Mouse (Mus musculus): ENCODE results near the gene Ttc28.

DNA sequence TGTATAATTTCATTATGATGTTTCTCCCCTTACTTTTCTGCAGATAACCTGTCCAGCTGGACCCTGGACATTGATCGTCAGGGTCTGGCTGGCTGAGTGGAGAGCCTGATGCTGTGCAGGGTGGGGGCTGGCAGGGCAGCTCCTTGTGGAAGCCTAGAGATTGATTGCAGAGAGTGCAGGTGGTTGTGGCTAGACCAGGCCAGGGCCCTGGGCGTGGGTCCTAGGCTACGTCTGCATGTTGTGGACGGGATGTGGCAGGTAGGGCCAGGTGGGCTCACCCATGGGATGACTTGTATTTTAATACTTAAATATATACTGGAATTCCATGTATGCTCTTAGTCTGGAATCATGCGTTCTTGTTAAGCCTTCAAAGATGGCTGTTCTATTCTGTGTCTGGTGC is 201.0 kb downstream of the Ttc28 start:
- TF ChIP-seq CTCF (IDR thresholded peaks at IDR 0.05; ENCODE audit: insufficient read depth, low read length) (no peak), POLR2A (IDR thresholded peaks at IDR 0.05; ENCODE audit: borderline replicate concordance, extremely low read depth, low read depth, low read length) (no peak)
